Mouse (Mus musculus) 3T3-L1 (cell line): ENCODE results near the gene Ildr1.

Experiments
- DNase-seq: peaks from one replicate; pipeline ENCODE4 v3.0.0-alpha.2; 2015; ENCODE audit warnings: low read depth, low spot score

Ildr1 gene

DNA sequence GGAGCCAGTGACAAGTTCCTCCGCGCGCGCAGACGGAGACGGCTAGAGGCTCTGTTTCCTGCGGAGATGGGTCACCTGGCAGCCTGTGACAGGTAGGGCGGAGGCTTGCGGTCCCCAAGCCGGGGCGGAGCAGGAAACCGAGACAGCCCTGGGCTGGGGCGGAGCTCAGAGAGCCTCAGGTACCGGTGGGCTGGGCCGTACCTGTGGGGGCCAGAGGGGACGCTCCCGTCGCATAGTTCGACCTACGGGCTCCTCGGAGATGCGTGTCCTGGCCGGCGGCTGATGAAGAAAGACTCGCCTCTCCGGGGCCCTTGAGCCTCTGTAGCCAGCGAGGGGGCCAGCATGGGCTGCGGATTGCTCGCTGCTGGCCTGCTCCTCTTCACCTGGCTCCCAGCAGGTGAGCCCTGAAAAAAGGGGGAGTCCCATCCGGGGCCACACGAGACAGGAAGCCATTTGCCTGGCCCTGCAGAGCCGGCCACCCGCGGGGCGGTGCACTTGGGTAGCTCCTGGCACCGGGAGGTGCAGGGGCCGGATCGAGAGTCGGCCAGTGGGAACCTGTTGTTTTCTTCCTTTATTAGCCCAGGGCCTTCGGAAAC lies at the start of gene Ildr1:
TSS of gene Ildr1 (plus strand) at position 161 of the 596 bp plus-strand sequence.
- no peak for DNase-seq

- DNase-seq = no peak
Observed at GRCm38 (mm10) chr16:36645124-36645523, 48.7 kb upstream of the Ildr1 start.

DNA sequence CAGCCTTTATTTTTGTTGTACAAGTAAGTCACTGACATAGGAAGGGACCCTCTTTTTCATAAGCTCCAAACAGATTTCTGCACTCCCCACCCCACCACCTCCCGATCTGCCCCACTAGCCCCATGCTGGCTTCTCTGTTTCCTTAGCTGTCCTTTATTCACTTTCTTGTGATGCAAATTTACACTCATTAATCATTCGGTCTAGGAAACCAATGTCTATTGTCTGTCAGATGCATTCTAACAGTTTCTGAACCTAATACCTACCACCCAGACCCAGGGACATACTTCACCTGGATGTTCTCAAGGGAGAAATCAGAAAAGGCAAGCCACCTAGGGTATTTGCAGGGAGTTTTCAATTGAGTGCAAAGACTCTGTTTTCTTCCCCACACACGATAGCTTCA lies 44.5 kb upstream of the Ildr1 start:
- DNase-seq = no peak

DNA sequence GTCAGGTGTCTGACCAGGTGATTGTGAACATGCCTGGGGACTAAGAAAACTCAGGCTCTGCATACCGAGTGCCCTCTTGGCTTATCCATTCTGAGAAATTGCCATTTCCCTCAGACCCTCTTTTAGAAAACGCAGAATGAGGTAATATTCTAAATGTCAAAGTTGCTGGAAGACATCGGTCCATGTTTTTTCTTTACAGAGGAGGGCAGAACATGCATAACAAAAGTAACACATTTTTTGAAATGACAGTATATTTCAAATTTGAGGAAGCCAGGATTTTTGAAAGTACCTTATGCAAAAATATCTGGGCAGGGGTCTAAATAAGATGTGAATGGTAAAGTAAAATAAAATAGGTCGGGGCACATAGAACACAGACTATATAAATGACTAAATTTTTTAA lies 43.3 kb upstream of the Ildr1 start:
- DNase-seq = no peak

DNA sequence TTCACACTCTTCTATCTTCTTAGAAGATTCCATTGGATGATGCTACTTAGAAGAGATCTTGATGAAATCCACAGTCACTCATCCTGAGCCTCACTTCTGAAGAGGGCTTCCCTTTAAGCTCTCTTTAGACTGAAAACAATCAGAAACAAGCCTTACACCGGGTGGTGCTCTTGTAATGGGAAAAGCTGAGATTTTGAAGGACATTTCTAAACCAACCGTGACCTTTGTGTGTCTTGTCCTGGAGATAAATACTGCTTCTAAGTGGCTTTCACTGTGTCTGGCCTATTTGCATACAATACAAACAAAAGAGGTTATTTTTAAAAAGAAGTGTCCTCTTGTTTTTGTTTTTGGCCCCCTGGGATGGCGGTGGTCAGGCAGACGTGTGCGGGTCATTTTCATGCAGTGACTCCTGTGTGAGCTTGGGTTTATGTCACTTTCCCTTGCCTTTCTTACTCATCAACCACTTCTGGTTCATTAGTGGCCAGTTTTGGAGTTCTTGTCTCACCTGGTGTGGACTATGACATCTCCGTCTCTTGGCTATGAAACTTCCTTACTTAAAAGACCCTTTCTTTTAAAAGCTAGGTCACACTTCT lies 42.5 kb upstream of the Ildr1 start:
- DNase-seq = no peak

DNA sequence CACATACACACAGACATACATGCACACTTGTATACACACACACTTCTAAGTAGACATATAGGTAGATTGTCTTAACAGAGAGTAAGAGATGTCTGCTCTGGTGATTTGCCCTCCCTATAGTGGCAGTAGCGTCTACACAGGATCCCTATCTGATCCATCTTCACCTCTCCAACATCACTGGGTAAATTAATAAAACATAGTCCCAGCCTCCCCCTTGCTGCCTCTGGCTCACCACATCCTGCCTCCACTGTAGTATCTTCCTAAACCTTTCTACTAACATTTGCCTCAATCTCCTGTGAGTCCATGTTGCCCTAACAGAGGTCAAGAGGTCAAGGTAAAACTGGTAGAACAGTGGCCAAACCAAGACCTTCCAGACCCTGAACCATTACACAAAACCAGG lies 38.6 kb upstream of the Ildr1 start:
- DNase-seq = no peak

GRCm38 (mm10) chr16:36655910-36656309 lies 37.9 kb upstream of the Ildr1 start:
- DNase-seq = peak; percentile 41

GRCm38 (mm10) chr16:36661330-36661729 lies 32.4 kb upstream of the Ildr1 start:
- DNase-seq = no peak

- no peak for DNase-seq
Observed at GRCm38 (mm10) chr16:36663484-36663883, 30.3 kb upstream of the Ildr1 start.

GRCm38 (mm10) chr16:36665782-36666181 lies 28.0 kb upstream of the Ildr1 start, which contains the start of gene Cd86:
Gene Cd86, minus strand, starts transcription at chr16:36666081.
- DNase-seq = no peak

- no peak for DNase-seq
Observed at GRCm38 (mm10) chr16:36666448-36667017, 27.2 kb upstream of the Ildr1 start.

DNA sequence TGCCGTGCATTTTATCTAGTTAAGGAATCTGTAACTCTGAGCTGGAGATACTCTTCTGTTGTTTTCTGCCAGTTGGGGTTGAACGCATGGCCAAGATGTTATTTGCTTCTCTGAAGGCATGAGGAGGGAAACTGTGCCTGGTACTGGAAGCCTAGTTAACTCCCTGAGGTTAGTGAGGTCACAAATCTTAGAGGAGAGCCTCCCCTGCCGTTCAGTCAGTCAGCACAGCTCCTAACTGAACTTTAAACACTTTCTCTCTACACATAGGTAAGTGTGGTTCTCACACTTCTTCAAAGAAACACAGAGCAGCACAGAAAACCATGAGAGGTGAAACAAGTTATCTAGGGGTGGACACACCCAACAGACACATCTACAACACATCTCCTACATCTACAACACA lies 23.2 kb upstream of the Ildr1 start:
- DNase-seq = no peak

- no peak for DNase-seq
Observed at GRCm38 (mm10) chr16:36673196-36673595, 20.6 kb upstream of the Ildr1 start.

DNA sequence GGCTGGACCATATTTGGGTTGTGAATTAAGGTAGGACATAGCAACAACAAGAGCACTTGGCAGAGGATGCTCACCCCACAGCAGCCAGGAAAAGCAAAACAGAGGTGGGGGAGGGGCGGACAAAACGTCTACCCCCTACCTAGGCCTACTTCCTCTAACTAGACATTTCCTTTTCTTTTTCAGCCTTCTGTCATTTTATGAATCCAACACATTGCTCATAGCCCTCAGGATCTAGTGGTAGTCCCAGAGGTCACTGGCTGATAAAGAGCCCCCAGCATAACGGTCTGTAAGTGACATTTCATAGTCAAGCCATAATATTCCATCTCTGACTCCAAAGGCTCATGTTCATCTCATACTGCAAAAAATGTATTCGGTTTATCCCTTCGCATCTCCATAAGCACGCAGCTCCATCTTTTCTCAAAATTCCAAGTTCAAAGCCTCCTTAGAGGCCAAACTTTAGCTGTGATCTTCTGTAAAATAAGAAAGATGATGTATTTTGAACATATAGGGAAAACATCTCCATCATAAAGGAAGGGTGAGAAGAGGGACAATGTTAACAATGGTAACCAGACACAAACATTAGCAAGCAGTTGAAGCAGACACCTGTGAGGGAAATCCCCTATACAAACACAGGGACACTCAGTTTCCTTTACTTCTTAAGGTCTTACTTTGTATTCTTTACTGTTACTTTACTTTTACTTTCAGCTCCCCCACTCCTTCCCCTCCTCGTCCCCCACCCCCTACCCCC lies 19.1 kb upstream of the Ildr1 start:
- DNase-seq = no peak

GRCm38 (mm10) chr16:36675304-36675703 lies 18.5 kb upstream of the Ildr1 start:
- no peak for DNase-seq

DNA sequence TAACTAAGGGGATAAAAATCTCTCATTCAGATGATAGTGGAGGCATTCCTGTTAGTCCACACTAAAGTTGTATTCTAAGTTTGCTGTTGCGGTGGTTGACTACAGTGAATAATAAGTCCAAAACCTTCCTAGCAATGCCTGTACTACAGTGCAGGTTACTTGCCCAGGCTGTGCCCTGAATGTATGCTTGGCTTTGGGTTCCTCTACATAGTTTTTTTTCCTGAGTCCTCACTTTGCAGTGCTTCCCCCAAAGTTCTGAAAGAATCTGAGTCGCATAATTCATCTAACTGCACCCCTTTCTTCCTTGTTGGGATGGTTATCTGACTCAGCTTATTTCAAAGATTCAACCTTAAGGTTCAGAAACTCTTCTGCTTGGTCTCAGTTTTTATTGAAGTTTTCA lies 17.9 kb upstream of the Ildr1 start:
- no peak for DNase-seq

- no peak for DNase-seq
Observed at GRCm38 (mm10) chr16:36681829-36682228, 11.9 kb upstream of the Ildr1 start.

DNA sequence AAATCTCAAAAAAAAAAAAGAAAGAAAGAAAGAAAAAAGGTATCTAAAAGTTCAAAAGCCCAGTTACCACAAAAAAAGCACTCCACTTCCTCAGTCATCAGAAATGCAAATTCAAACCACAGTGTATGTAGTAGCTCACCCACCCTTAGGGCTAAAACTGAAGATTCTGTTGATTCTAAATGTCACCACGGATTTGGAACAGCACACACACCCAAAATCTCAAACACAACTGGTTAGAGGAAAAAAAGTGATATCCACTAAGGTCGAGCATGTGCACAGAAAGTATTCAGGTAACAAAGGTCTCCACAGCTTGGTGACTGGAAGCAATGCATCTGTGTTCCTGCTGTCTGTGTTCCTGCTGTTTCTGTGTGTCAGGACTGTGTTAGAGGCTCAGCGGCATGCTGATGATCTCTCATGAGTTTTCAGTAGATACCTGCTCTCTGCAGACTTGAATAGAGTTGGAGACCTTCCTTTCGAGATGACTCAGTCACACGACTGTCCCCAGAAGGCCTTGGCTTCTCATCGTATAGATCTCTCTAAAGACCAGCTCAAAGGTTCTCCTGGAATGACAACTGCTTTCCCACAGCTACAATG lies 9.4 kb upstream of the Ildr1 start:
- no peak for DNase-seq

- no peak for DNase-seq
Observed at GRCm38 (mm10) chr16:36688076-36688475, 5.7 kb upstream of the Ildr1 start.

DNA sequence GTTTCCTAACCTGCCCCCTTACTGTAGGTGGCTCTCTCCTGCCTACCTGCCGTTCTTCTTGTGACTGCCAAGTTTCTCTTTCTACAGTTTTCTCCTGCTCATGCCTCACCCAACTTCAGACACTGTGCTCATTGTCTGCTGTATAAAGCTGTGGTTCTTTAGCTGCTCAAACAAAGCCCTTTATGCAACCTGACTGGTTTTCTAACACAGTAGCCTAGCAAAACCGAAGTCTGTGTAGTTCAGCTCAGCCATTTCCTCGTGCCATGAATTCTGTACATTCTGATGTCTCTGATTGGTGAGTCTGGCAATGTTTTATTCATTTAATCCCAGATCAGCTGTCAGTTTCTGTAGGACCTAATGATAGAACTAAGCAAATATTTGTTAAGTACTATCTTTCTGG lies 2.3 kb upstream of the Ildr1 start:
- DNase-seq = no peak

- peak; percentile 9 for DNase-seq
Observed at GRCm38 (mm10) chr16:36694798-36695290, 1.1 kb downstream of the Ildr1 start.

GRCm38 (mm10) chr16:36697331-36697730 lies 3.6 kb downstream of the Ildr1 start:
- no peak for DNase-seq
